Mouse (Mus musculus): ENCODE measurements around the gene Osbpl3.

DNA sequence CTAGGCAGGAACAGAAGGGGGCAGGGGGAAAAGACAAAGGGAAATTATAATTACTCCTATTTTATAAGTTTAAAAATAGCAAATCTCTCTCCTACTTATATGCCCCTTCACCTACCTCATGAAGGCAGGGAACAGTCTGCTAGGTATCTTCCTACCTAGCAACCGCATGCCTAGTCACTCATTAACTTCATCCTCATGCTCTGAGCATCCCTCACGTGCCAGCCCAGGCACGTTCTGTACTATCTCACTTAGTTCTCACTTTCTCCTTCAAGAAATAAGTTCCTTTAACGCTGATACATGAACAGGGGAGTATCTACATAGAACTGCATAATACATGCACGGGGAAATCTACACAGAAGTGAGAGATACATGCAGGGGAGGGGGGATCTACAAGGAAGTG is 92.6 kb downstream of the Osbpl3 start:
- no peak for TF ChIP-seq CTCF (IDR thresholded peaks at IDR 0.05; ENCODE audit: extremely low read depth, insufficient read depth, low read length)
- TF ChIP-seq POLR2A (IDR thresholded peaks at IDR 0.05; ENCODE audit: extremely low read depth, insufficient read depth, low read length) = no peak

All from cortical plate, adult 2 months (tissue).